Mouse (Mus musculus): Measurements from ENCODE around the gene Trrap. TPM values are rescaled to one million over a fixed set of nuclear protein-coding genes. Genes with fewer than 3 reads are reported as not detected.
A peak's percentile ranks its signal among the peaks of the same experiment; 100 is the strongest.

The Trrap gene
- total and polyA plus RNA-seq, 3 experiments = 44.1 to 91.6 (median 45.6) TPM

- Histone ChIP-seq H3K9ac (ENCODE audit: control insufficient read depth, low read depth, low read length, poor library complexity, severe bottlenecking) (no peak overlapping the region), H3K27ac (ENCODE audit: control insufficient read depth, low read depth, low read length) (no peak overlapping the region), H3K4me1 (ENCODE audit: control insufficient read depth in 1 of 2, insufficient read depth in 2 of 2, low read length in 2 of 2) (peaks cover 7 to 9% of the 10 kb centered on the region in 2 experiments), H3K79me2 (ENCODE audit: control insufficient read depth, insufficient read depth, low read length, poor library complexity) (peaks cover 17% of the 10 kb centered on the region), H3K27me3 (ENCODE audit: control insufficient read depth in 1 of 2, insufficient read depth in 2 of 2, low read length in 2 of 2) (no peaks in the 10 kb centered on the region), H3K4me3 (ENCODE audit: control insufficient read depth in 1 of 2, insufficient read depth in 1 of 2, low read depth in 2 of 2, low read length in 2 of 2) (no peak overlapping the region), H3K9me3 (replicated peaks; ENCODE audit: insufficient read depth, low read length) (no peaks in the 10 kb centered on the region), H3K36me3 (ENCODE audit: control insufficient read depth in 1 of 2, insufficient read depth in 2 of 2, low read length in 2 of 2) (peaks cover 0 to 10% of the 10 kb centered on the region in 2 experiments; a peak in 2 of 4 replicates)
- no peak for TF ChIP-seq BHLHE40 (IDR thresholded peaks at IDR 0.05; ENCODE audit: borderline replicate concordance, low read depth, low read length)
- TF ChIP-seq UBTF (IDR thresholded peaks at IDR 0.05; ENCODE audit: borderline replicate concordance, insufficient read depth, low read depth, low read length) = no peak
- TF ChIP-seq POLR2AphosphoS5 (IDR thresholded peaks at IDR 0.05; ENCODE audit: borderline replicate concordance, low read depth, low read length) = no peak
- TF ChIP-seq MAX (IDR thresholded peaks at IDR 0.05; ENCODE audit: low read length) = no peak
- TF ChIP-seq TBP (IDR thresholded peaks at IDR 0.05; ENCODE audit: low read depth, low read length) = no peak
- no peak for DNase-seq (ENCODE audit: low read depth, low spot score)
Observed at GRCm38 (mm10) chr5:144766026-144766425, 1.5 kb upstream of the Trrap start.

- Histone ChIP-seq H3K27me3 (ENCODE audit: control insufficient read depth in 1 of 2, insufficient read depth in 2 of 2, low read length in 2 of 2) (no peaks in the 10 kb centered on the region), H3K4me3 (ENCODE audit: control insufficient read depth in 1 of 2, insufficient read depth in 1 of 2, low read depth in 2 of 2, low read length in 2 of 2) (no peak overlapping the region), H3K9ac (ENCODE audit: control insufficient read depth, low read depth, low read length, poor library complexity, severe bottlenecking) (no peak overlapping the region), H3K4me1 (ENCODE audit: control insufficient read depth in 1 of 2, insufficient read depth in 2 of 2, low read length in 2 of 2) (peaks cover 7 to 9% of the 10 kb centered on the region in 2 experiments), H3K9me3 (replicated peaks; ENCODE audit: insufficient read depth, low read length) (no peaks in the 10 kb centered on the region), H3K79me2 (ENCODE audit: control insufficient read depth, insufficient read depth, low read length, poor library complexity) (peaks cover 18% of the 10 kb centered on the region), H3K27ac (ENCODE audit: control insufficient read depth, low read depth, low read length) (no peak overlapping the region), H3K36me3 (ENCODE audit: control insufficient read depth in 1 of 2, insufficient read depth in 2 of 2, low read length in 2 of 2) (peaks cover 0 to 10% of the 10 kb centered on the region in 2 experiments; a peak in 2 of 4 replicates)
- TF ChIP-seq MAFK (IDR thresholded peaks at IDR 0.05; ENCODE audit: borderline replicate concordance, low read depth, low read length) = no peak
- TF ChIP-seq ETS1 (IDR thresholded peaks at IDR 0.05; ENCODE audit: low read depth, low read length) = no peak
- TF ChIP-seq POLR2A (IDR thresholded peaks at IDR 0.05; ENCODE audit: control insufficient read depth in 1 of 2, insufficient read depth in 1 of 2, low read depth in 1 of 2, low read length in 2 of 2, poor library complexity in 1 of 2) = no peak
- no peak for TF ChIP-seq POLR2AphosphoS2 (IDR thresholded peaks at IDR 0.05; ENCODE audit: low read length)
- TF ChIP-seq EP300 (IDR thresholded peaks at IDR 0.05; ENCODE audit: low read depth in 1 of 2, low read length in 2 of 2) = no peak
- no peak for TF ChIP-seq GABPA (IDR thresholded peaks at IDR 0.05; ENCODE audit: low read depth, low read length)
- TF ChIP-seq CTCF (IDR thresholded peaks at IDR 0.05 in 2 of 3, conservative IDR thresholded peaks at IDR 0.05 in 1 of 3; ENCODE audit: control insufficient read depth in 1 of 3, insufficient read depth in 1 of 3, low read depth in 2 of 3, low read length in 3 of 3, poor library complexity in 1 of 3, severe bottlenecking in 1 of 3) = no peak
- no peak for TF ChIP-seq USF2 (IDR thresholded peaks at IDR 0.05; ENCODE audit: borderline replicate concordance in 1 of 2, insufficient read depth in 1 of 2, low read depth in 1 of 2, low read length in 2 of 2)
- no peak for TF ChIP-seq SMC3 (IDR thresholded peaks at IDR 0.05; ENCODE audit: low read depth, low read length)
- no peak for TF ChIP-seq NELFE (IDR thresholded peaks at IDR 0.05; ENCODE audit: low read depth, low read length)
- no peak for TF ChIP-seq ZC3H11A (IDR thresholded peaks at IDR 0.05; ENCODE audit: low read depth, low read length)
- TF ChIP-seq BHLHE40 (IDR thresholded peaks at IDR 0.05; ENCODE audit: borderline replicate concordance, low read depth, low read length) = no peak
- TF ChIP-seq CHD1 (IDR thresholded peaks at IDR 0.05; ENCODE audit: low read depth, low read length) = no peak
- TF ChIP-seq TCF12 (IDR thresholded peaks at IDR 0.05; ENCODE audit: low read depth, low read length) = no peak
- TF ChIP-seq ZNF384 (IDR thresholded peaks at IDR 0.05; ENCODE audit: low read depth, low read length) = no peak
- no peak for TF ChIP-seq RCOR1 (IDR thresholded peaks at IDR 0.05; ENCODE audit: low read depth, low read length)
- TF ChIP-seq ZMIZ1 (IDR thresholded peaks at IDR 0.05; ENCODE audit: low read depth, low read length) = no peak
- peak; percentile 16 for DNase-seq (ENCODE audit: low read depth, low spot score)
Observed at GRCm38 (mm10) chr5:144766646-144767045, 886 bp upstream of the Trrap start.
